8 mouse cellular contexts compared by ENCODE assay signal in the genomic region with DNA sequence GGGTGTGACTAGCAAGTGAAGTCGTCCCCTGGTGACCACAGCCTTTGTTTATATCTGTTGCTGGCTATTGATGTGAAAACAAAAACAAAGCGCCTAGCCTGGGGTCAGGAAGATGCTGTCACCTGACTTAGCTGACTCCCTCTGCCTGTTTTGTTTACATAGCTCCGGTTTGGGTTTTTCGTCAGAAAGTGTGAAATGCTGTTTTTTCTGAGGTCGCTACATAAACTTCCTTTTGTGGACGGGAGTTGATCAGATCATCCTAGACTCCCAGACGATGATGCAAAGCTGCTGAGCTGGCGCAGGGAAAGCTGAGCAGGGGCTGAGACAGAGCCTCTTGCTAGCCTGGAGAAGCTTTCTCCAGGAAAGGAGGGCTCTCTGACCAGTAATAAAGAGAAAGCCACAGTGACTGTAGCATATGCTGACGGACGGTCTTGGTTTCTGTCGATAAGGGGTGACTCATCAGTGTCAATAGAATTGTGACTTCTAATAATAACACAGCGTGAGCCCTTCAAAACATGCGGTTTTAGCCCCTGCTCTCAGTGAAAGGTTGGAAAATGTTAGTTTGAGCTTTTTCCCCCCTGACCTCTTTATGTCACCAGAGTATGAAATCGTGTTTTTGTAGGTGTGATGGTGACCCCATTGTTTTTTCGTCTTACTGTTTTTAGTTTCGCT. TPM values are rescaled to one million over a fixed set of nuclear protein-coding genes. Genes with fewer than 3 reads are reported as not detected.
DNase-seq lines count a peak whose midpoint lies in the region; ATAC-seq and TF ChIP-seq lines count a peak whose summit lies in the region.

No protein-coding gene starts in this region.

- no peaks in the 10 kb centered on the region for H3K9me3 ChIP-seq in forebrain, embryonic 10.5 days
- no peaks in the 10 kb centered on the region for H3K9me3 ChIP-seq in hindbrain, embryonic 14.5 days (ENCODE audit: control insufficient read depth, low read length)
- H3K9me3 ChIP-seq in liver, embryonic 12.5 days (replicated peaks): no peaks in the 10 kb centered on the region

- peak; percentile 97 for DNase-seq in heart, adult 11 months
- DNase-seq in heart, postnatal 25 days (ENCODE audit: low spot score): no peak
- no peak for DNase-seq in forebrain, embryonic 10.5 days (ENCODE audit: extremely low spot score, low spot score)
- DNase-seq in hindbrain, embryonic 14.5 days (ENCODE audit: low spot score): no peak
- DNase-seq in urinary bladder, postnatal 4 days (ENCODE audit: low spot score in 2 of 2): no peak

- WGBS in forebrain, embryonic 10.5 days: 7% methylated on average over 16 of the region's 16 CpGs
- WGBS in hindbrain, embryonic 14.5 days: 5% methylated on average over 16 of the region's 16 CpGs
- WGBS in liver, embryonic 12.5 days (ENCODE audit: insufficient replicate concordance): 2% methylated on average over 16 of the region's 16 CpGs

- peak overlapping the region; percentile 48 for H3K9ac ChIP-seq in hindbrain, embryonic 14.5 days
- H3K9ac ChIP-seq in liver, embryonic 12.5 days: peak overlapping the region; percentile 31

- intact Hi-C loops in heart, postnatal 25 days (cut with DNase I): loop anchor here (2.0 to 5.0 kb wide), 3 partner anchors 37 to 86 kb away; no protein-coding TSS in a partner anchor

- H3K4me3 ChIP-seq in forebrain, embryonic 10.5 days: peak overlapping the region; percentile 35
- peak overlapping the region; percentile 5; the same call in 1 of the 2 replicates for H3K4me3 ChIP-seq in hindbrain, embryonic 14.5 days (replicated peaks; ENCODE audit: low read length)
- H3K4me3 ChIP-seq in liver, embryonic 12.5 days: peak overlapping the region; percentile 45
- H3K4me3 ChIP-seq in myocyte: peak overlapping the region; percentile 34

- peaks cover 4% of the 10 kb centered on the region; the same call in 1 of the 2 replicates for H3K27me3 ChIP-seq in forebrain, embryonic 10.5 days (ENCODE audit: poor library complexity, severe bottlenecking)
- no peaks in the 10 kb centered on the region for H3K27me3 ChIP-seq in hindbrain, embryonic 14.5 days (ENCODE audit: control insufficient read depth, insufficient read depth, low read length)
- H3K27me3 ChIP-seq in liver, embryonic 12.5 days (replicated peaks): peaks cover 10% of the 10 kb centered on the region; the same call in 1 of the 2 replicates
- no peaks in the 10 kb centered on the region for H3K27me3 ChIP-seq in myocyte (ENCODE audit: control insufficient read depth, insufficient read depth, insufficient read length)

- no peaks in the 10 kb centered on the region for H3K36me3 ChIP-seq in forebrain, embryonic 10.5 days (replicated peaks)
- H3K36me3 ChIP-seq in hindbrain, embryonic 14.5 days (replicated peaks; ENCODE audit: control insufficient read depth, insufficient read depth): no peaks in the 10 kb centered on the region
- H3K36me3 ChIP-seq in liver, embryonic 12.5 days: no peaks in the 10 kb centered on the region
- no peaks in the 10 kb centered on the region for H3K36me3 ChIP-seq in myocyte (ENCODE audit: control insufficient read depth, insufficient read depth)

- ATAC-seq in activated CD4-positive, CD25-positive, alpha-beta regulatory T cell, adult 4 months: peak; percentile 49
- no peak for ATAC-seq in hindbrain, embryonic 14.5 days (ENCODE audit: low FRiP score)
- peak; percentile 58 for ATAC-seq in liver, embryonic 12.5 days

- H3K27ac ChIP-seq in forebrain, embryonic 10.5 days: peak overlapping the region; percentile 88
- H3K27ac ChIP-seq in hindbrain, embryonic 14.5 days: peak overlapping the region; percentile 70
- peak overlapping the region; percentile 67 for H3K27ac ChIP-seq in liver, embryonic 12.5 days

- H3K4me1 ChIP-seq in forebrain, embryonic 10.5 days: peaks cover 67% of the 10 kb centered on the region
- peaks cover 42% of the 10 kb centered on the region for H3K4me1 ChIP-seq in hindbrain, embryonic 14.5 days (replicated peaks; ENCODE audit: control insufficient read depth, insufficient read depth, low read length)
- H3K4me1 ChIP-seq in liver, embryonic 12.5 days: peaks cover 39% of the 10 kb centered on the region

- peak overlapping the region; percentile 43 for H3K4me2 ChIP-seq in hindbrain, embryonic 14.5 days (replicated peaks)
- peak overlapping the region; percentile 74 for H3K4me2 ChIP-seq in liver, embryonic 12.5 days
- H3K4me2 ChIP-seq in myocyte (ENCODE audit: low read depth): peak overlapping the region; percentile 99

- H3K79me2 ChIP-seq in myocyte (ENCODE audit: control insufficient read depth, insufficient read depth): no peaks in the 10 kb centered on the region

- peak overlapping the region; percentile 55 for H3ac ChIP-seq in myocyte (ENCODE audit: control insufficient read depth, insufficient read length)

- no peak for TF ChIP-seq POLR2A in myocyte (IDR thresholded peaks at IDR 0.05; ENCODE audit: insufficient read length, low read depth)

TF ChIP-seq in myocyte, 11 proteins besides CTCF, POLR2A, EP300 and RAD21:
- TF ChIP-seq TCF3 (IDR thresholded peaks at IDR 0.05; ENCODE audit: insufficient read length, low read depth) (no peak), REST (IDR thresholded peaks at IDR 0.05; ENCODE audit: insufficient read depth, insufficient read length) (no peak), USF1 (IDR thresholded peaks at IDR 0.05; ENCODE audit: low read depth) (no peak), CEBPB (IDR thresholded peaks at IDR 0.05; ENCODE audit: insufficient read depth, poor library complexity, severe bottlenecking) (peak; percentile 47; the same call in 1 of the 2 replicates), MYOD1 (IDR thresholded peaks at IDR 0.05; ENCODE audit: control insufficient read depth in 1 of 3, insufficient read length in 2 of 3, low read depth in 2 of 3) (peak in 1 of 3 experiments; percentile 8)

RNA-seq across cellular contexts. Expression of a gene that starts 11.9 kb away (rescaled TPM):
- total RNA-seq in heart, postnatal 25 days (2021): 1 to 10 TPM; 6.9 to 7.9 TPM
- 10 to 100 TPM; 11.8 to 17.2 TPM for polyA plus RNA-seq in activated CD4-positive, CD25-positive, alpha-beta regulatory T cell, adult 4 months (2017; shearing (Covaris generic))
- 7.1 and 7.3 TPM in 2 replicates for polyA plus RNA-seq in forebrain, embryonic 10.5 days (2016; fragmentation: Nextera tagmentation; extraction: Ambion mirVana)
- 27.7 and 31.5 TPM in 2 replicates for polyA plus RNA-seq in hindbrain, embryonic 14.5 days (2014; fragmentation: Nextera tagmentation; extraction: Ambion mirVana)
- polyA plus RNA-seq in liver, embryonic 12.5 days (2016; fragmentation: Nextera tagmentation; extraction: Ambion mirVana): 1.1 and 1.8 TPM in 2 replicates
- polyA plus RNA-seq in myocyte (2012; fragmentation: generic; extraction: Trizol): 0.29 TPM

Comparison
In these comparisons a context has a peak if more than half of its experiments do, and no peak if none do; other contexts are left out.
1. H3K4me2 ChIP-seq: peak in every context shown above with its lines; median percentile 99 in myocyte; 74 in liver, embryonic 12.5 days; 43 in hindbrain, embryonic 14.5 days.